Mouse (Mus musculus) olfactory bulb, adult 2 months (tissue): ENCODE measurements around the gene Ddx25.

Experiments
- CTCF ChIP-seq: fragments of 200-500 bp; IDR thresholded peaks from 2 replicates; pipeline ENCODE4 v1.5.1; 2012; ENCODE audit warnings: low read depth, mild to moderate bottlenecking, low read length, moderate library complexity; ENCODE audit not compliant: insufficient read depth
- POLR2A ChIP-seq: fragments of 200-500 bp; IDR thresholded peaks from 2 replicates; pipeline ENCODE4 v1.6.1; 2012; ENCODE audit warnings: mild to moderate bottlenecking, low read depth, low read length, moderate library complexity; ENCODE audit not compliant: insufficient read depth

DNA sequence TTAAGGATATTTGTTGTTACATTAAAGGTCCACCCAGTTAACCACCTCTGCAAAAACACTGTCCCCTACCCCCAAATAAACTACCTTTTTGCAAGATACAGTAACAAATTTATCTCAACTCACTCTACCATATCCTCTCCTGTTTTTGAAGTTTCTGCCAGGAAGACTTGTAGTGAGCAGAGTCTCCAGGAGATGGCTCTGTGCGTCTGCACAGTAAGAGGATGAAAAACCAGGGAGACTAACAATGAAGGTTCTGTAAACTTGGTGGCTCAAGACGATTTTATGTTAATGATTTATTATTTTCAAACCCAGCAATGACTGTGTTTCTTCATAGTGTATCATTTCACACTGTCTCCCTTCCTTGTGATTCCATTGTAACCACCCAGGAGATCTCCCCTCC, 34.6 kb upstream of the Ddx25 start:
- no peak for TF ChIP-seq CTCF
- TF ChIP-seq POLR2A = no peak
